Mouse (Mus musculus): Measurements from ENCODE around the gene Fam71e2.

The Fam71e2 gene

GRCm38 (mm10) chr7:4777851-4778637 is 6.9 kb upstream of the Fam71e2 start:
- no peak for DNase-seq (ENCODE audit: low spot score in 2 of 2)

GRCm38 (mm10) chr7:4776861-4777830 is 6.0 kb upstream of the Fam71e2 start:
- DNase-seq (ENCODE audit: low spot score in 2 of 2): peak; percentile 23 to 35

- DNase-seq (ENCODE audit: low spot score in 2 of 2): no peak
Observed at GRCm38 (mm10) chr7:4776131-4776530, 5.0 kb upstream of the Fam71e2 start.

GRCm38 (mm10) chr7:4764946-4765710 is 6.0 kb downstream of the Fam71e2 start:
- no peak for DNase-seq (ENCODE audit: low spot score in 2 of 2)

- DNase-seq (ENCODE audit: low spot score in 2 of 2): no peak
Observed at GRCm38 (mm10) chr7:4759670-4760069, 11.4 kb downstream of the Fam71e2 start.

- DNase-seq (ENCODE audit: low spot score in 2 of 2): peak; percentile 89 to 91
Observed at GRCm38 (mm10) chr7:4752821-4753570, 18.1 kb downstream of the Fam71e2 start, which contains the start of gene Cox6b2. Cox6b2 (minus strand) TSS chr7:4753094.

- peak; percentile 26 to 42 for DNase-seq (ENCODE audit: low spot score in 2 of 2)
Observed at GRCm38 (mm10) chr7:4751971-4752820, 18.9 kb downstream of the Fam71e2 start.

- no peak for DNase-seq (ENCODE audit: low spot score in 2 of 2)
Observed at GRCm38 (mm10) chr7:4749169-4749568, 21.9 kb downstream of the Fam71e2 start.

GRCm38 (mm10) chr7:4748321-4748720 is 22.8 kb downstream of the Fam71e2 start:
- no peak for DNase-seq (ENCODE audit: low spot score in 2 of 2)

GRCm38 (mm10) chr7:4747156-4747899 is 23.8 kb downstream of the Fam71e2 start:
- no peak for DNase-seq (ENCODE audit: low spot score in 2 of 2)

GRCm38 (mm10) chr7:4746326-4746980 is 24.6 kb downstream of the Fam71e2 start:
- DNase-seq (ENCODE audit: low spot score in 2 of 2): no peak

GRCm38 (mm10) chr7:4744886-4745285 is 26.2 kb downstream of the Fam71e2 start:
- DNase-seq (ENCODE audit: low spot score in 2 of 2): no peak

- DNase-seq (ENCODE audit: low spot score in 2 of 2): no peak
Observed at GRCm38 (mm10) chr7:4743354-4743753, 27.7 kb downstream of the Fam71e2 start.

GRCm38 (mm10) chr7:4742482-4742819 is 28.7 kb downstream of the Fam71e2 start:
- no peak for DNase-seq (ENCODE audit: low spot score in 2 of 2)

- no peak for DNase-seq (ENCODE audit: low spot score in 2 of 2)
Observed at GRCm38 (mm10) chr7:4741672-4742481, 29.2 kb downstream of the Fam71e2 start.

GRCm38 (mm10) chr7:4741151-4741550 is 30.0 kb downstream of the Fam71e2 start:
- DNase-seq (ENCODE audit: low spot score in 2 of 2): peak in 1 of 2 experiments; percentile 17

GRCm38 (mm10) chr7:4740309-4740727 is 30.8 kb downstream of the Fam71e2 start:
- DNase-seq (ENCODE audit: low spot score in 2 of 2): no peak
